Mouse (Mus musculus) monocyte, adult 59 days (primary cell): Measurements from ENCODE around the gene Dhx15. TPM values are rescaled to one million over a fixed set of nuclear protein-coding genes. Genes with fewer than 3 reads are reported as not detected.

Experiments
- total RNA-seq, 2 experiments: library from RNA; stranded (reverse); gene quantifications; one replicate each; pipeline ENCODE4 v1.2.4; 2023

Gene Dhx15
- total RNA-seq, result 100 to 1,000 TPM; 175 to 182 TPM

GRCm38 (mm10) chr5:52190371-52191179, at the start of gene Dhx15:
Gene Dhx15 (minus strand): TSS chr5:52190514.

Other genes with a start within 250 kb of the Dhx15 start
- gene Sod3, start 173.3 kb upstream of the Dhx15 start, total RNA-seq, result under 1 TPM; 0.36 to 0.58 TPM